Mouse (Mus musculus) hindbrain, embryonic 13.5 days (tissue): ENCODE measurements at regions not wholly inside any gene's neighbourhood (a gene's known extent, or its start where the extent isn't known, plus 50 kb on each side); places are given as distances from the start of the nearest gene placed in this dataset.
"Not testable (repeated sequence)": the region's sequence is repeated elsewhere in the genome, so short reads cannot be mapped to it uniquely, and the experiment has no call there.

Source experiments
- ATAC-seq: fragments of 200-750 bp; cut with Nextera tagmentation; 2 replicates; pipeline ENCODE4 v1.8.0; 2017; ENCODE audit warnings: moderate TSS enrichment; ENCODE audit not compliant: low FRiP score
- H3K27ac ChIP-seq: fragments of 300-500 bp; sonication (generic); 2 replicates; pipeline ENCODE4 v1.5.1; 2015; ENCODE audit warnings: inconsistent platforms, mild to moderate bottlenecking, moderate library complexity
- H3K27me3 ChIP-seq: fragments of 300-500 bp; sonication (generic); 2 replicates; pipeline ENCODE4 v1.6.1; 2015; ENCODE audit warnings: mild to moderate bottlenecking, inconsistent platforms
- H3K36me3 ChIP-seq: fragments of 300-500 bp; sonication (generic); 2 replicates; pipeline ENCODE4 v1.6.1; 2015; ENCODE audit warnings: mild to moderate bottlenecking, inconsistent platforms
- H3K4me1 ChIP-seq: fragments of 300-500 bp; sonication (generic); replicated peaks from 2 replicates; pipeline ENCODE4 v1.6.1; 2015; ENCODE audit warnings: inconsistent platforms
- H3K4me2 ChIP-seq: fragments of 300-500 bp; sonication (generic); 2 replicates; pipeline ENCODE4 v1.6.1; 2015; ENCODE audit warnings: inconsistent platforms, mild to moderate bottlenecking, moderate library complexity
- H3K4me3 ChIP-seq: fragments of 300-500 bp; sonication (generic); 2 replicates; pipeline ENCODE4 v1.5.1; 2015; ENCODE audit warnings: mild to moderate bottlenecking, inconsistent platforms
- H3K9ac ChIP-seq: fragments of 300-500 bp; sonication (generic); 2 replicates; pipeline ENCODE4 v1.6.1; 2015; ENCODE audit warnings: mild to moderate bottlenecking, inconsistent platforms
- H3K9me3 ChIP-seq: fragments of 300-500 bp; sonication (generic); 2 replicates; pipeline ENCODE4 v1.6.1; 2016; ENCODE audit warnings: inconsistent platforms
- WGBS: fragments of 180-500 bp; shearing (Covaris S2); methylation state at CpG from one replicate; pipeline ENCODE4 v1.1.7; 2015; 5-methylcytosine and 5-hydroxymethylcytosine counted together

- no peaks in the 10 kb centered on the region for H3K9me3 ChIP-seq
- no peak overlapping the region for H3K4me3 ChIP-seq
- ATAC-seq: no peak
- no peak overlapping the region for H3K27ac ChIP-seq
- H3K27me3 ChIP-seq: no peaks in the 10 kb centered on the region
- 87% methylated on average over 3 of the region's 3 CpGs for WGBS
- H3K9ac ChIP-seq: no peak overlapping the region
- H3K4me2 ChIP-seq: no peak overlapping the region
- H3K36me3 ChIP-seq: no peaks in the 10 kb centered on the region
- H3K4me1 ChIP-seq: no peaks in the 10 kb centered on the region
These were observed 1976.8 kb upstream of the G6pd2 start for GRCm38 (mm10) chr5:59831836-59832235.

- no peak for ATAC-seq
- no peaks in the 10 kb centered on the region for H3K36me3 ChIP-seq
These were observed 1962.9 kb upstream of the G6pd2 start for GRCm38 (mm10) chr5:59845745-59846144.

GRCm38 (mm10) chr5:59847643-59848042, 1961.0 kb upstream of the G6pd2 start:
- no peaks in the 10 kb centered on the region for H3K4me1 ChIP-seq
- H3K27ac ChIP-seq: no peak overlapping the region
- WGBS: 84% methylated on average over 1 of the region's 1 CpGs
- no peak overlapping the region for H3K4me2 ChIP-seq
- no peaks in the 10 kb centered on the region for H3K9me3 ChIP-seq
- no peak for ATAC-seq
- H3K9ac ChIP-seq: no peak overlapping the region
- no peaks in the 10 kb centered on the region for H3K36me3 ChIP-seq
- H3K4me3 ChIP-seq: no peak overlapping the region
- H3K27me3 ChIP-seq: no peaks in the 10 kb centered on the region

More at GRCm38 (mm10) chr5:59845745-59846144, 1962.9 kb upstream of the G6pd2 start:
- no peak overlapping the region for H3K4me3 ChIP-seq
- 82% methylated on average over 1 of the region's 1 CpGs for WGBS
- H3K27me3 ChIP-seq: no peaks in the 10 kb centered on the region
- no peak overlapping the region for H3K9ac ChIP-seq
- no peak overlapping the region for H3K27ac ChIP-seq
- H3K4me1 ChIP-seq: no peaks in the 10 kb centered on the region
- H3K9me3 ChIP-seq: no peaks in the 10 kb centered on the region
- no peak overlapping the region for H3K4me2 ChIP-seq

DNA sequence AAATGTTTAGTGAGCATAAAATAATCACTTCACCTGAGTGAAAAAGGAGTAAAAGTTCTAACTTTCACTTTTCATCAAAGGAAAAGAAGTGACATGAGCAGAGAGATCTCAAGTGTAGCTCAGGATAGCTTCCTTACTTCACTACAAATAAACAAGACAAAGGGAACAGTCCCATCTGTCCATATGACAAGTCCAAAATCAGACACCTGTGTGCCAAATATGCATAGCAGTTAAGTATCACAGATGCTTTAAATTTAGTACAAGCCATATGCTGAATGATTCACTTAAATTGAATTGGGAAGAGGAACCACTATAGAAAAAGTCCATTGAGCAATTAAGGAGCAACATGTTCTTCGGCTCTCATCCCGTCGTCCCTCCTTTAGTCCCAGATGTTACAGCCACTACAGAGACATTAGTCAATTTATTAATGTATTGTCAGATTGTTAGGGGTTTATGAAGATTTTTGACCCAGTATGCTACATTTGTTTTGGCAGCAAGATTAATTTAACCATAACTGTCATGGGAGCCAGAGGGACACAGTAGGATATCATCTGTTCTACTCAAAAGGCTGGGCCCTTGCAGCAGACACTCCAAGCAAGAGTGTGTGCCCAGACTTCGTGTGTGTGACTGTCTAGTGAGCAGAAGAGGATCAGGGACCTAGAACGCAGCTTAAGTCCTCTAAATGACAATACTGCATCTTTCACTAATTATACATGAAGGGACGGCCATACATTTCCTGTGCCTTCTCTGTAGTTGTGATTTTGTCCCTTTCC, 1914.5 kb upstream of the G6pd2 start:
- 85% methylated on average over 6 of the region's 6 CpGs for WGBS

DNA sequence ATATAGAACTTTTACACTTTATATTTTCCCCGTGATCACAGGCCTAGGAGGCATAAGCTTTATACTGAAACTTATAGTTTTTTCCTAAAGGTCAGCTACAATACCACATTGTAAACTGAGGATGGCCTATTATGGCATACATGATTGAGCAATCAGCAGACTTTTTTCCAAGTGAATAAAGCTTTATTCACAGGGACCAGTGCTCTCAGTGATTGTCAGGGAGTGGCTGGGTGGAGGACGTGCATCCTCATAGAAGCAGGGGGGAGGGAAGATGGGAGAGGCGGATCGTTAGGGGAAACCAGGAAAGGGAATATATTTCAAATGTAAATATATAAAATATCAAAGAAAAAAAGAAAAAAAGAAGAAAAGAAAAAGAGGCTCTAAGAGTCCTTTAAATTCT, 1886.7 kb upstream of the G6pd2 start:
- Histone ChIP-seq H3K4me1 (no peaks in the 10 kb centered on the region), H3K4me3 (no peak overlapping the region), H3K9ac (no peak overlapping the region), H3K27me3 (no peaks in the 10 kb centered on the region), H3K27ac (no peak overlapping the region), H3K9me3 (no peaks in the 10 kb centered on the region), H3K36me3 (no peaks in the 10 kb centered on the region), H3K4me2 (no peak overlapping the region)
- WGBS: 55% methylated on average over 4 of the region's 4 CpGs
- ATAC-seq: no peak

More for the DNA sequence above, 1914.5 kb upstream of the G6pd2 start:
- H3K27ac ChIP-seq: no peak overlapping the region
- no peak overlapping the region for H3K9ac ChIP-seq
- no peaks in the 10 kb centered on the region for H3K36me3 ChIP-seq
- no peaks in the 10 kb centered on the region for H3K27me3 ChIP-seq
- ATAC-seq: no peak
- no peak overlapping the region for H3K4me2 ChIP-seq
- no peaks in the 10 kb centered on the region for H3K4me1 ChIP-seq
- no peaks in the 10 kb centered on the region for H3K9me3 ChIP-seq
- H3K4me3 ChIP-seq: no peak overlapping the region

- H3K4me2 ChIP-seq: no peak overlapping the region
- no peaks in the 10 kb centered on the region for H3K4me1 ChIP-seq
- WGBS: 77% methylated on average over 1 of the region's 1 CpGs
These were observed 1867.8 kb upstream of the G6pd2 start for GRCm38 (mm10) chr5:59940861-59941260.

GRCm38 (mm10) chr5:59945761-59946160, 1862.9 kb upstream of the G6pd2 start:
- H3K9ac ChIP-seq: no peak overlapping the region
- no peaks in the 10 kb centered on the region for H3K27me3 ChIP-seq
- H3K4me2 ChIP-seq: no peak overlapping the region
- no peak overlapping the region for H3K27ac ChIP-seq
- H3K4me3 ChIP-seq: no peak overlapping the region
- no peaks in the 10 kb centered on the region for H3K4me1 ChIP-seq
- no peaks in the 10 kb centered on the region for H3K9me3 ChIP-seq
- no peak for ATAC-seq
- H3K36me3 ChIP-seq: no peaks in the 10 kb centered on the region

More at GRCm38 (mm10) chr5:59940861-59941260, 1867.8 kb upstream of the G6pd2 start:
- no peaks in the 10 kb centered on the region for H3K27me3 ChIP-seq
- H3K4me3 ChIP-seq: no peak overlapping the region
- no peak overlapping the region for H3K9ac ChIP-seq
- no peaks in the 10 kb centered on the region for H3K9me3 ChIP-seq
- ATAC-seq: no peak
- H3K36me3 ChIP-seq: no peaks in the 10 kb centered on the region
- H3K27ac ChIP-seq: no peak overlapping the region

- H3K27me3 ChIP-seq: no peaks in the 10 kb centered on the region
- ATAC-seq: no peak
- 91% methylated on average over 4 of the region's 4 CpGs for WGBS
These were observed 1860.6 kb upstream of the G6pd2 start for GRCm38 (mm10) chr5:59947831-59948568.

GRCm38 (mm10) chr5:59956240-59956639, 1852.4 kb upstream of the G6pd2 start:
- ATAC-seq, H3K4me1 ChIP-seq, H3K36me3 ChIP-seq, H3K9ac ChIP-seq, H3K4me2 ChIP-seq, H3K9me3 ChIP-seq, H3K27me3 ChIP-seq, H3K4me3 ChIP-seq, H3K27ac ChIP-seq: not testable (repeated sequence)
- 95% methylated on average over 7 of the region's 7 CpGs for WGBS

More at GRCm38 (mm10) chr5:59947831-59948568, 1860.6 kb upstream of the G6pd2 start:
- Histone ChIP-seq H3K4me2 (no peak overlapping the region), H3K9me3 (no peaks in the 10 kb centered on the region), H3K4me3 (no peak overlapping the region), H3K36me3 (no peaks in the 10 kb centered on the region), H3K4me1 (no peaks in the 10 kb centered on the region), H3K9ac (no peak overlapping the region), H3K27ac (no peak overlapping the region)

DNA sequence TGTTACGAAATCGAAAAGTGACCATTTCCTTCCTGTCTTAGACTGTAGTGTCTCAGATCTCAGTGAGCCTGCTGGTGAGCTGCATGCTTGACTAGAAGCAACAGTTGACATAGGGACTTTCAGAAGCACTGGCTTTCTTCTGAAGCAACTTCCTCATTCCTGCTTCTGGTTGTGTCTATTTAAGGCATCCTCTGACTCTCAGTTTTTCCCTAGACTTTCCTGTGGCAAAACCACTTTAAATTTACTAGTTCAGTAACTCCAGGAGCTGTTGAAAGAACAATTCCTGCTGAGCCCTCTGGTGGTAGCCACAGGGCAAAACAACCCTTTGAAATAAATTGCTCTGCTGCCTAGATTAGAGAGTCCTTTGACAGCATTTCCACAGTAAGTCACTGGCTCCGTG, 1811.9 kb upstream of the G6pd2 start:
- WGBS: 68% methylated on average over 3 of the region's 3 CpGs
- no peaks in the 10 kb centered on the region for H3K9me3 ChIP-seq
- no peak overlapping the region for H3K27ac ChIP-seq
- no peak overlapping the region for H3K4me2 ChIP-seq
- no peaks in the 10 kb centered on the region for H3K27me3 ChIP-seq
- H3K4me1 ChIP-seq: no peaks in the 10 kb centered on the region
- ATAC-seq: no peak
- no peak overlapping the region for H3K4me3 ChIP-seq
- H3K36me3 ChIP-seq: no peaks in the 10 kb centered on the region
- H3K9ac ChIP-seq: no peak overlapping the region

DNA sequence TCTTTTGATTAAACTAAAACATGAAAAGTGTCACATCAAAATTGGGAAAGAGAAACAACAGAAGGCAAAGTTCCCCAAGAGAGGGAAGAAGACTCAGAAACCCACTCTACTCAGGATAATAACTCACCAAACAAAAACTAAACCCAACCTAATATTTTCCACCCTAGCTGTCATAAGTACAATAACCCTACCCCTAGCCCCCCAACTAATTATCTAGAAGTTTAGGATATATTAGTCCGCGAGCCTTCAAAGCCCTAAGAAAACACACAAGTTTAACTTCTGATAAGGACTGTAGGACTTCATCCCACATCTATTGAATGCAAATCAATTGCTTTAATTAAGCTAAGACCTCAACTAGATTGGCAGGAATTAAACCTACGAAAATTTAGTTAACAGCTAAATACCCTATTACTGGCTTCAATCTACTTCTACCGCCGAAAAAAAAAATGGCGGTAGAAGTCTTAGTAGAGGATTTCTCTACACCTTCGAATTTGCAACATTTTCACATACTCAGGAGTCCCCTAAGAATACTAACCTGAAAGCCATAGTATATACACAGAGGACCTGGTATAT, 1765.9 kb upstream of the G6pd2 start:
- not testable (repeated sequence) for H3K36me3 ChIP-seq, H3K4me2 ChIP-seq, H3K27me3 ChIP-seq, H3K4me1 ChIP-seq, H3K4me3 ChIP-seq, H3K9me3 ChIP-seq, H3K9ac ChIP-seq, H3K27ac ChIP-seq
- WGBS: 97% methylated on average over 6 of the region's 7 CpGs
- peak; percentile 100 for ATAC-seq

GRCm38 (mm10) chr5:60049053-60049452, 1759.6 kb upstream of the G6pd2 start:
- no peak overlapping the region for H3K4me3 ChIP-seq
- no peaks in the 10 kb centered on the region for H3K27me3 ChIP-seq
- H3K27ac ChIP-seq: no peak overlapping the region
- 0 out of 2 replicates have a peak, but pooled peaks have one; percentile 5 for ATAC-seq
- 67% methylated on average over 3 of the region's 3 CpGs for WGBS
- H3K4me2 ChIP-seq: no peak overlapping the region
- H3K9me3 ChIP-seq: no peaks in the 10 kb centered on the region
- H3K36me3 ChIP-seq: no peaks in the 10 kb centered on the region
- H3K9ac ChIP-seq: no peak overlapping the region
- 0 out of 2 replicates have a peak, but pooled peaks cover 4% of the 10 kb centered on the region for H3K4me1 ChIP-seq
